Mouse (Mus musculus) lung, embryonic 15.5 days (tissue): Measurements from ENCODE around the gene B3gnt8. TPM values are rescaled to one million over a fixed set of nuclear protein-coding genes. Genes with fewer than 3 reads are reported as not detected.
"Not testable (repeated sequence)": the region's sequence is repeated elsewhere in the genome, so short reads cannot be mapped to it uniquely, and the experiment has no call there.

Source experiments
- ATAC-seq: fragments of 200-750 bp; cut with Nextera tagmentation; 2 replicates; pipeline ENCODE4 v1.8.0; 2017; ENCODE audit warnings: moderate number of reproducible peaks, borderline replicate concordance; ENCODE audit not compliant: low FRiP score, low TSS enrichment; ENCODE audit errors: extremely low read depth
- H3K27ac ChIP-seq: fragments of 300-500 bp; sonication (generic); 2 replicates; pipeline ENCODE4 v1.5.1; 2015; ENCODE audit warnings: moderate library complexity, mild to moderate bottlenecking, inconsistent platforms
- H3K27me3 ChIP-seq: fragments of 300-500 bp; sonication (generic); 2 replicates; pipeline ENCODE4 v1.6.1; 2015; ENCODE audit warnings: inconsistent platforms
- H3K36me3 ChIP-seq: fragments of 300-500 bp; sonication (generic); 2 replicates; pipeline ENCODE4 v1.6.1; 2015; ENCODE audit warnings: inconsistent platforms
- H3K4me1 ChIP-seq: fragments of 300-500 bp; sonication (generic); 2 replicates; pipeline ENCODE4 v1.6.1; 2015; ENCODE audit warnings: inconsistent platforms
- H3K4me2 ChIP-seq: fragments of 300-500 bp; sonication (generic); 2 replicates; pipeline ENCODE4 v1.6.1; 2015; ENCODE audit warnings: inconsistent platforms, mild to moderate bottlenecking, moderate library complexity
- H3K4me3 ChIP-seq: fragments of 300-500 bp; sonication (generic); 2 replicates; pipeline ENCODE4 v1.5.1; 2015; ENCODE audit warnings: mild to moderate bottlenecking, inconsistent platforms
- H3K9ac ChIP-seq: fragments of 300-500 bp; sonication (generic); 2 replicates; pipeline ENCODE4 v1.6.1; 2015; ENCODE audit warnings: inconsistent platforms
- H3K9me3 ChIP-seq: fragments of 300-500 bp; sonication (generic); 2 replicates; pipeline ENCODE4 v1.6.1; 2016; ENCODE audit warnings: inconsistent platforms
- WGBS: fragments of 180-500 bp; shearing (Covaris S2); methylation state at CpG from one replicate; pipeline ENCODE4 v1.1.7; 2015; 5-methylcytosine and 5-hydroxymethylcytosine counted together
- polyA plus RNA-seq: library from polyadenylated mRNA; unstranded; fragments of >200 nt; fragmentation: Nextera tagmentation; extraction: Ambion mirVana; gene quantifications from 2 replicates; pipeline ENCODE4 v1.2.1, GENCODE M21; 2015

B3gnt8 gene
- 9.9 and 11.4 TPM in 2 replicates for polyA plus RNA-seq

DNA sequence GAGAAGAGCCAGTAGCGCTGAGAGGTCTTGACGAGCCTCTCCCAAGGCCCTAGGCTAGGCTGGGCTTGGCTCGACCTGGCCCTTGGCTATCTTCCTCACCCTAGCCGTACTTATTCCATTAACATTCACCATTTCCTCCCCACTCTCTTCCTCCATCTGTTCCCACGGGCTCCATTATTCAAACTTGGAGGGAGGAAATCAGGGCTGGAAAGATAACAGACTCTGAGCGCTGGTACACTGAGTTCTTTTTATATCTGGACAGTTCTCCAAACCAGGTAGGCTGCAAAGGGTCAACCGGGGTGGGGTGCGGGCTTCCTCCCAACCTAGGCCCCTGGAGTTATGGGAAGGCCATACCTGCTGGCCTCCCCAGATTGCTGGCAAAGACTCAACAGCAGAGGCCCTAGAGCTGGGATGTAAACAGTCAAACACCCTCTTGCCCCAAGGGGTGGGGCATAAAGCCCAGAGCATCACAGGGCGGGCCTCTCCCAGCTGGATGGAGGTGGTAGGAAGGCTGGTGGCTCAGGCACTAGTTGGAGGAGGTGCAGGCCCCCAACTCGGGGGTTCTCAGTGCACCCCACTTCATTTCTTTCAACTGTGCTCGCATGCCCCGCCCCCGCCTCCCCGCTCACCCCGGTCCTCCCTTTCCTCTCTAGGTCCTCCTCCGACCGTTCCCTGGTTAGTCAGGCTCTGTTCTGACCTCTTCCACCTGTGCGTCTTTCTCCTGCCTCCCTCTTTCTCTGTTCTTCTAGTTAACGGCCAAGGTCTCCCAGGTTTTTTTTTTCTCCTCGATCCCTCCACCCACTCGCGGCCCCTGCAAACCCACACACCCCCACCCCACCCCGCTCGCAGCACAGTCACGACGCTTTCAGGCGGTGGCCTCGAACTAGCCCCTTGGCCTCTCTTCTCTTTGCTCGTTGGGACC, at the start of gene B3gnt8:
B3gnt8 (plus strand) TSS at position 146 of the 922 bp plus-strand sequence.
- H3K27me3 ChIP-seq, result no peaks in the 10 kb centered on the region
- peaks cover 28% of the 10 kb centered on the region for H3K4me1 ChIP-seq
- peak within 1 kb of the TSS; percentile 45 for H3K4me3 ChIP-seq
- peak within 1 kb of the TSS; percentile 74 for H3K27ac ChIP-seq
- peak; percentile 32; the same call in 1 of the 2 replicates for ATAC-seq
- 9% methylated on average over 29 of the region's 29 CpGs for WGBS
- H3K36me3 ChIP-seq, result peaks cover 4% of the 10 kb centered on the region; the same call in 1 of the 2 replicates
- no peaks in the 10 kb centered on the region for H3K9me3 ChIP-seq
- peak within 1 kb of the TSS; percentile 46 for H3K9ac ChIP-seq
- H3K4me2 ChIP-seq, result peak within 1 kb of the TSS; percentile 91

DNA sequence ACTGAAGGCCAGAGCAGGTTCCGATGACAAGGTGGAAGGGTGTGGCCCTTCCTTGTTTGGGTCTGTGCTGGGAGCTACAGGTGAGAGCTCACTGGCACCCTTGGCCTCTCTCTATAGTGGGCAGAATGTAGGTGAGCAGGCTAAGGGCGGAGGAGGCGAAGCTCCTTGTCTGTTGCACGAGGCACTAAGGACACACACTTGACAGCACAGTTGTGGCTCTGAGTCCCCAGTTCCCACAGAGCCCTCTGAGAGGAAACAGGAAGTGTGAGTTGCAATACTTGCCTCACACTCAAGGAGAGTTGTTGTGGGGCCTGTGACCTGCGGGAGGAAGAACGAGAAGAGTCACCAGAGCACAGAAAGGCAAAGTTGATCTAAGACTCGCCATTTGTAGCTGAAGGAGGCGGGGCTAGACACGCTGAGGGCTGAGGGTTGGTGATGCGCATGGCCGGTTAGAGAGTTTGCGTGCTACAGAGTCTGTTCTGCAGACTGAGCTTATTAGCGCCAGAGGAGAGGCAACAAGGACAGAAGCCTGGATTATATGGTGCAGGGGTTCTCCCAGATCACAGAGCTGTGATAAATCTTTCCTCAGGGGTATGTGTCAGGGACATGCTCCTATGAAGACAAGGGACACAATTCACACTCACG, 49.5 kb upstream of the B3gnt8 start:
- H3K36me3 ChIP-seq, H3K4me1 ChIP-seq, H3K9ac ChIP-seq, H3K4me3 ChIP-seq, H3K4me2 ChIP-seq, H3K27me3 ChIP-seq, H3K9me3 ChIP-seq: not testable (repeated sequence)
- H3K27ac ChIP-seq, result peak overlapping the region; percentile 73
- WGBS, result 62% methylated on average over 12 of the region's 14 CpGs
- ATAC-seq, result peak; percentile 55

DNA sequence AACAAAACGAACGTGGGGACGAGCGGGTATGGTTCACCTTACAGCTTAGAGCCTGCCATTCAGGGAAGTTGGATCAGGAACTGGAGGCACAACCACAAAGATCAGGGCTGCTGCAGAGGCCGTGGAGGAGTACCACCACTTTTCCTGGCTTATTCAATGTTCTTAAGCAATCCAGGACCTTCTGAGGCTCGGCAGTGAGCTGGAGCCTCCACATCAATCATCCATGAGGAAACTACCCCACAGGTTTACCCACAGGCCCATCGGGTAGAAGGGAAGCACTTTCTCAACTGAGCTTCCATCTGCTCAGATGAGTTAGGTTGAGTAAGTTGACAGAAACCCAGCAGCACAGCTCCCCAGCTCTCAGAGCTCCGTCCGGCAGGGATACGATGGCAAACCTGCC, 47.0 kb upstream of the B3gnt8 start:
- Histone ChIP-seq H3K9me3 (no peaks in the 10 kb centered on the region), H3K4me3 (no peak overlapping the region), H3K4me1 (peaks cover 9% of the 10 kb centered on the region), H3K27me3 (no peaks in the 10 kb centered on the region), H3K27ac (no peak overlapping the region), H3K36me3 (no peaks in the 10 kb centered on the region), H3K9ac (no peak overlapping the region), H3K4me2 (no peak overlapping the region)
- ATAC-seq, result no peak
- 78% methylated on average over 10 of the region's 10 CpGs for WGBS

DNA sequence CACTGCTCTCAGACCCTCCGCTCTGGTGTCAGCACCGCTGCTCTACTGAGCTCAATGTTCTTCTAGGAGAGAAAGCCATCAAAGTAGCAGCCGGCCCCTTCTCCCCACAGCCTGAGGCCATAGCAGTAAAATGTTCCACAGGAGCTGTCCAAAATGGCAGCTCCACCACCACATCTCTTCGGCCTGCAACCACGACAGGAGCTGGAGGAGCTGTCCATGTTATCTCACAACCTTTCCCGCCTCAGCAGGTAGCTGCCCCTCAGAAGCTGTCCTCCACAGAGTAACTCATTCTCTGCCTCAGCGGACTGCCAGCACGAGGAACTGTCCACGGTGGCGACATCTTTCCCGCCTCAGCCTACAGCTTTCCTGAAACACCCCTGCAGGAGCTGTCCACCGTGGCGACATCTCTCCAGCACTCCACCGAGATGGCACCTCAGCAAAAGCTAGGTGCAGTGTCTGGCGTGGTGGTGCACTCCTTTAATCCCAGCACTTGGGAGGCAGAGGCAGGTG, 44.1 kb upstream of the B3gnt8 start:
- Histone ChIP-seq H3K27me3 (no peaks in the 10 kb centered on the region), H3K4me2 (no peak overlapping the region), H3K9me3 (no peaks in the 10 kb centered on the region), H3K9ac (no peak overlapping the region), H3K4me1 (0 out of 2 replicates have a peak, but pooled peaks cover 3% of the 10 kb centered on the region), H3K27ac (no peak overlapping the region), H3K4me3 (no peak overlapping the region), H3K36me3 (no peaks in the 10 kb centered on the region)
- ATAC-seq, result no peak
- 78% methylated on average over 15 of the region's 15 CpGs for WGBS

DNA sequence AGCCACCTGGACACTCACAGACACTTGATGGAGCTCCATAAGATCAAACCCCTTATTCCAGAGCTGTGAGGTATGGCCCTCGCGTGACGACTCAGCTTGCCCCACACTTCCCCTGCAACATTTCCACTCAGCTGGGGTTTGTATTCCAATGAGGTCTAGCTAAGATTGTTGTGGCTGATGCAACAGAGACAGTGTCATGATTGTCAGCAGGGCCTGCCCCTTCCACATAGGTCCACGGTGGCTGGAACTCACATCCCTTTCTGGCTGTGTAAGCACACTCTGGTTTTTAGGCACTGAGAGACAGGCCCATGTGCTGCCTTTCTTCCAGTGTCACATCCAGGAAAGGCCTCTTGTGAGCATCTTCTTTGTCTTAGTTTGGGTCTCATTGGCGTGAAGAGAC, 41.8 kb upstream of the B3gnt8 start:
- Histone ChIP-seq H3K36me3 (no peaks in the 10 kb centered on the region), H3K27ac (no peak overlapping the region), H3K27me3 (no peaks in the 10 kb centered on the region), H3K9ac (no peak overlapping the region), H3K4me3 (no peak overlapping the region), H3K4me1 (0 out of 2 replicates have a peak, but pooled peaks cover 3% of the 10 kb centered on the region), H3K9me3 (no peaks in the 10 kb centered on the region), H3K4me2 (no peak overlapping the region)
- ATAC-seq, result no peak
- 72% methylated on average over 5 of the region's 5 CpGs for WGBS

DNA sequence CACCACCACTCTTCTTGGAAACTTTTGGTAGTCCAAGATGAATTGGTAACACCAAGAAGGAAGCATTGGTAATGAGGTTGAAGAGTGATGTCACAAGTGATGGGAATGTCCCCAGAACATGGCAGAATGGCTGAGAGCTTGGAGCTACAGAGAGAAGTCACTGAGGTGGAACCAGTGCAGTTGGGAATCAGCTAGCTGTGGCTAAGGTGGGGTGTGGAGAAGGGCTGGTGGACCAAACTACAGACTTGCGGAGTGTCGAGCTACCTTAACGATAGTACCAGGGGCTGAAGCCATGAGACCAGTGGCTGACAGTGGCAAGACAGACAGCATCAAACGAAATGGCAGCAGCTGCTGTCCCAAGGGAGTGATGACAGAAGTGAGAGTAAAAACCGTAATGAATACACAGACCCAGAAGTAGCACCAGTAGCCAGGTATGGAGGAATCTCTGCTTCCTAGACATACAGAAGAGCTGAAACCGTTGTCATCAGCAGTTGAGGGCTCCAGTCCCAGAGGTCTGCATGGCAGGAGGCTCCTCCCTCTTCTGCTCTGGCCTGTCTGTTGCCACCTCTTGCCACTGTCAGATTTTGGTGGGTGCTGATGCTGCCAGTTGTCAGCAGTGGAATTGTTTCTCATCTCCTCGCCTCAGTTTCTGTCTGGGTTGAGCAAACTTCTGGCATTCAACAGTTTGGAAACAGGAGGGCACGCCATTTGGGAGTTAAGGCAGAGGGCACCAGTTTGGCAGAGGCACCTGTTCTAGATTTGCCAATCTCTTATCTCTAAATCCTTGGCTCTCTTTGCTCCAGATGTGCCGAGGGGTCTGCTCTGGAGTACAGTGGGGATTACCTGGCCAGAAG, 40.9 kb upstream of the B3gnt8 start:
- Histone ChIP-seq H3K4me3 (no peak overlapping the region), H3K36me3 (no peaks in the 10 kb centered on the region), H3K9ac (no peak overlapping the region), H3K4me1 (0 out of 2 replicates have a peak, but pooled peaks cover 3% of the 10 kb centered on the region), H3K9me3 (no peaks in the 10 kb centered on the region), H3K27ac (no peak overlapping the region), H3K27me3 (no peaks in the 10 kb centered on the region), H3K4me2 (no peak overlapping the region)
- ATAC-seq, result no peak
- WGBS, result 74% methylated on average over 9 of the region's 9 CpGs

DNA sequence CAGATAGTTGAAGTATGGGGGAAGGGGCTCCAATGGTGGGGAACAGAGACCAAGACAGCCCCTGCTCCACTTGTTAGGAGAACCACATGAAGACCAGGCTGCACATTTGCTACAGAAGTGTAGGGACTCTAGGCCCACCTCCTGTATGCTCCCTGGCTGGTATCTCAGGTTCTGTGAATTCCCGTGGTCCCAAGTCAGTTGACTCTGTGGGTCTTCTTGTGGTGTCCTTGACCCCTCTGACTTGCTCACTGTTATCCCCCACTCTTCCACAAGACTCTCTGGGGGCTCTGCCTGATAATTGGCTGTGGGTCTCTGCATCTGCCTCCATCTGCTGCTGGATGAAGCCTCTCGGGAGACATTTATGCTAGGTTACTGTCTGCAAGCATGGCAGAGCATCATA, 35.2 kb upstream of the B3gnt8 start:
- Histone ChIP-seq H3K27ac (no peak overlapping the region), H3K9me3 (no peaks in the 10 kb centered on the region), H3K4me1 (no peaks in the 10 kb centered on the region), H3K27me3 (no peaks in the 10 kb centered on the region), H3K36me3 (no peaks in the 10 kb centered on the region), H3K4me2 (no peak overlapping the region), H3K9ac (no peak overlapping the region), H3K4me3 (no peak overlapping the region)
- 76% methylated on average over 2 of the region's 2 CpGs for WGBS
- ATAC-seq, result no peak

DNA sequence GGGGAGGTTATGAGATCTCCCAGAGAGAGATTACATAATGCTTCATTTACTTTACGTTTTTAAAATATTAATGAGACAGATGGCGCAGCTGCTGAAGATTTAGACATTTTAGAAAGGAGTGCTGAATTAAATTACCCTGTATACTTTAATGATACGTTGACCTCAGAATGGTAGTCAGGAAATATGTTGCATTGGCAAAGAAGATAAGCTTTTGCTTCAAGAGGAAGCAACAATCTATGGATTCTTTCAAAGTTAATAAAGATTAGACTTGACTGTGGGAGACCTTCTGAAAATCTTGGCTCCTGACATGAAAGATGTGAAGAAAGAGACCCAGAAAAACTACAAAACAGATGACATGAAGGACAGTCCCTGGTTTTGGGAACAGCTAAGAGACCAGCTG, 32.6 kb upstream of the B3gnt8 start:
- H3K27ac ChIP-seq, result no peak overlapping the region
- H3K4me3 ChIP-seq, result no peak overlapping the region
- H3K4me1 ChIP-seq, result no peaks in the 10 kb centered on the region
- ATAC-seq, result no peak
- WGBS, result 67% methylated on average over 3 of the region's 3 CpGs
- H3K4me2 ChIP-seq, result no peak overlapping the region
- no peaks in the 10 kb centered on the region for H3K9me3 ChIP-seq
- H3K36me3 ChIP-seq, result no peaks in the 10 kb centered on the region
- no peaks in the 10 kb centered on the region for H3K27me3 ChIP-seq
- no peak overlapping the region for H3K9ac ChIP-seq

DNA sequence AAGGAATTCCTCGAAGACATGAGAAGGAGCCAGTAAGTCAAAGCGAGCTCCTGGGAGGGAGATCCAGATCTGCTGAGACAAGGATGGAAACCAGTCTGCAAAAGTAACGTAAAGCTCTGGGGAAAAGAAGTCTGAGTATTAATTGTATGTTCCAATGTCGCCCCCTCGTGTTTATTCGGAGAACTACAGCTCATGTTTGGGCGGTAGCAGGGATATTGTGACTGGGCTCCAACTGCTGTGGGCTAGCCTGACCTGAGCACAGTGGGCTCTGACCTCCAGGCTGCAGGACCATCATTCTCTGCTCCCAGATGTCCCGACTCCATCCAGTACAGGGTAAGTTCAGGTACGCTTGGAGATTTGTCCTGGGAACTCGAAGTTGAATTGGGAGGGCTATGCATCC, 26.8 kb upstream of the B3gnt8 start:
- Histone ChIP-seq H3K27ac (no peak overlapping the region), H3K9ac (no peak overlapping the region), H3K4me3 (no peak overlapping the region), H3K36me3 (no peaks in the 10 kb centered on the region), H3K9me3 (no peaks in the 10 kb centered on the region), H3K4me2 (no peak overlapping the region), H3K27me3 (no peaks in the 10 kb centered on the region), H3K4me1 (no peaks in the 10 kb centered on the region)
- peak; percentile 55; the same call in 1 of the 2 replicates for ATAC-seq
- 10% methylated on average over 10 of the region's 10 CpGs for WGBS

DNA sequence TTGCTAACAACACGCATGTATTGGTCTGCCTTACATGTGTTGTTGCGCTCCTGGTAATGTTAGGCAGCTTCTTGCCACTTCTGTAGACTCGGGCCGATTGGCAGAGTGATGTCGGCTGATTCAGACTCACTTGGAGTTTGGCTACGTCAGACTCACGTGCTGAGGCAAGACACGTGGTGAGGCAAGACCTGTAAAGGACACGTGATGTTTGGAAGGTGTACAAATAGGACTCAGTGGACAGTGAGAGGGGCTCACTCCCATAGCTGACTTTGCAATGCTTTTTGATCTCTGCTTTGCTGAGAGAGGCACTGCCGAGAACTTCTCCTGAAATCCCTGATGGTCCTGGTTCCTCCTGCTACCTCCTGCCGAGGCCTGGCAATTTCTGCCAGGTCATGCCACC, 25.8 kb upstream of the B3gnt8 start:
- no peak overlapping the region for H3K27ac ChIP-seq
- H3K27me3 ChIP-seq, result no peaks in the 10 kb centered on the region
- H3K4me1 ChIP-seq, result no peaks in the 10 kb centered on the region
- no peak overlapping the region for H3K4me3 ChIP-seq
- no peaks in the 10 kb centered on the region for H3K36me3 ChIP-seq
- ATAC-seq, result no peak
- H3K9me3 ChIP-seq, result no peaks in the 10 kb centered on the region
- 79% methylated on average over 11 of the region's 11 CpGs for WGBS
- no peak overlapping the region for H3K4me2 ChIP-seq
- no peak overlapping the region for H3K9ac ChIP-seq

DNA sequence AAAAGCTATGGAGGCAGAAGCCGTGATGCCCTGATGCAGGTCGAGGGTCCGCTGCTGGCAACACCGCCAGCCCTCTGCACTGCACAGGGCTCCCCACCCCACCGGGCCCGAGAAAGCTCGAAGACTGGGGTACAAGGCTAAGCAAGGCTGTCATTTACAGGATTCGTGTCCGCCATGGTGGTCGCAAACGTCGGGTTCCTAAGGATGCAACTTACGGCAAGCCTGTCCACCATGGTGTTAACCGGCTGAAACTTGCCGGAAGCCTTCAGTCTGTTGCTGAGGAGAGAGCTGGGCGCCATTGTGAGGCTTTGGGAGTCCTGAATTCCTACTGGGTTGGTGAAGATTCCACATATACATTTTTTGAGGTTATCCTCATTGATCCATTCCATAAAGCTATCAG, 25.1 kb upstream of the B3gnt8 start:
- Histone ChIP-seq H3K9ac (no peak overlapping the region), H3K4me1 (no peaks in the 10 kb centered on the region), H3K27me3 (no peaks in the 10 kb centered on the region), H3K36me3 (no peaks in the 10 kb centered on the region), H3K27ac (no peak overlapping the region), H3K4me2 (no peak overlapping the region), H3K9me3 (no peaks in the 10 kb centered on the region), H3K4me3 (no peak overlapping the region)
- no peak for ATAC-seq
- 83% methylated on average over 16 of the region's 16 CpGs for WGBS
